Mouse (Mus musculus) kidney, embryonic 14.5 days (tissue): Measurements from ENCODE around the gene Mboat7. TPM values are rescaled to one million over a fixed set of nuclear protein-coding genes. Genes with fewer than 3 reads are reported as not detected.

Experiments used
- ATAC-seq: fragments of 200-750 bp; cut with Nextera tagmentation; 2 replicates; pipeline ENCODE4 v1.8.0; 2017; ENCODE audit warnings: moderate number of reproducible peaks, mild to moderate bottlenecking, moderate TSS enrichment, moderate library complexity; ENCODE audit not compliant: low FRiP score, low TSS enrichment
- H3K27ac ChIP-seq: fragments of 300-500 bp; sonication (generic); 2 replicates; pipeline ENCODE4 v1.5.1; 2014; ENCODE audit warnings: low read depth, mild to moderate bottlenecking, low read length, moderate library complexity, mixed read lengths
- H3K27me3 ChIP-seq: fragments of 300-500 bp; sonication (generic); 2 replicates; pipeline ENCODE4 v1.6.1; 2014; ENCODE audit warnings: mild to moderate bottlenecking, low read length; ENCODE audit not compliant: control insufficient read depth, insufficient read depth
- H3K36me3 ChIP-seq: fragments of 300-500 bp; sonication (generic); 2 replicates; pipeline ENCODE4 v1.6.1; 2014; ENCODE audit warnings: low read length, mixed read lengths; ENCODE audit not compliant: control insufficient read depth, insufficient read depth
- H3K4me1 ChIP-seq: fragments of 300-500 bp; sonication (generic); 2 replicates; pipeline ENCODE4 v1.6.1; 2014; ENCODE audit warnings: low read length, mixed read lengths; ENCODE audit not compliant: control insufficient read depth, insufficient read depth
- H3K4me2 ChIP-seq: fragments of 300-500 bp; sonication (generic); replicated peaks from 2 replicates; pipeline ENCODE4 v1.6.1; 2014; ENCODE audit warnings: low read depth, mild to moderate bottlenecking, low read length
- H3K4me3 ChIP-seq: fragments of 300-500 bp; sonication (generic); 2 replicates; pipeline ENCODE4 v1.5.1; 2014; ENCODE audit warnings: mild to moderate bottlenecking, low read length
- H3K9ac ChIP-seq: fragments of 300-500 bp; sonication (generic); 2 replicates; pipeline ENCODE4 v1.6.1; 2014; ENCODE audit warnings: low read depth, mild to moderate bottlenecking, low read length, moderate library complexity
- H3K9me3 ChIP-seq: fragments of 300-500 bp; sonication (generic); 2 replicates; pipeline ENCODE4 v1.6.1; 2016; ENCODE audit warnings: low read length; ENCODE audit not compliant: control insufficient read depth
- WGBS: fragments of 180-500 bp; shearing (Covaris S2); extraction: QIAGEN DNeasy Blood & Tissue Kit; methylation state at CpG from one replicate; pipeline ENCODE4 v1.1.7; 2014; 5-methylcytosine and 5-hydroxymethylcytosine counted together
- microRNA-seq: library from miRNA; unstranded; fragments of <30 nt; microRNA quantifications from one replicate; pipeline ENCODE4, GENCODE M21; 2016
- polyA plus RNA-seq: library from polyadenylated mRNA; unstranded; fragments of >200 nt; fragmentation: Nextera tagmentation; extraction: Ambion mirVana; gene quantifications from 2 replicates; pipeline ENCODE4 v1.2.1, GENCODE M21; 2014

Gene Mboat7
- polyA plus RNA-seq, 1 experiment from 2014 or later, result 45.0 TPM

DNA sequence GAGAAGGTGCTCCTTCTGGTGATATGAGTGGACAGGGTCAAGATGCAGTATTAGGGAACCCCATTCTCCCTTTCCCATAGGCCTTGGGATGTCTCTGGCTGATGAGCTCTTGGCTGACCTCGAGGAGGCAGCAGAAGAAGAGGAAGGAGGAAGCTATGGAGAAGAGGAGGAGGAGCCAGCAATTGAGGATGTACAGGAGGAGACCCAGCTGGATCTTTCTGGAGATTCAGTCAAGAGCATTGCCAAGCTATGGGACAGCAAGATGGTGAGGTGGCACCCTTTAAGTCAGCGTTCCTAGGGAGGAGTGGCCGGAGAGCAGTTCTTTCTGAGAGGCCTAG lies 62.9 kb downstream of the Mboat7 start:
- ATAC-seq, result no peak; the same call in 1 of the 2 replicates
- Histone ChIP-seq H3K4me2 (peak overlapping the region; percentile 93), H3K4me1 (peaks cover 15% of the 10 kb centered on the region), H3K9ac (peak overlapping the region; percentile 79), H3K36me3 (peaks cover 35% of the 10 kb centered on the region), H3K27ac (no peak overlapping the region), H3K9me3 (no peaks in the 10 kb centered on the region), H3K27me3 (no peaks in the 10 kb centered on the region), H3K4me3 (peak overlapping the region; percentile 78)
- WGBS, result 55% methylated on average over 3 of the region's 3 CpGs

GRCm38 (mm10) chr7:3629543-3630477 lies 63.5 kb downstream of the Mboat7 start, which contains the start of the genes Tfpt and Prpf31:
Gene Tfpt, minus strand, starts transcription at chr7:3629929.
Gene Prpf31, plus strand, starts transcription at chr7:3629985.
- peaks cover 35% of the 10 kb centered on the region for H3K36me3 ChIP-seq
- under 1% methylated on average over 47 of the region's 47 CpGs for WGBS
- peak; percentile 88 for ATAC-seq

DNA sequence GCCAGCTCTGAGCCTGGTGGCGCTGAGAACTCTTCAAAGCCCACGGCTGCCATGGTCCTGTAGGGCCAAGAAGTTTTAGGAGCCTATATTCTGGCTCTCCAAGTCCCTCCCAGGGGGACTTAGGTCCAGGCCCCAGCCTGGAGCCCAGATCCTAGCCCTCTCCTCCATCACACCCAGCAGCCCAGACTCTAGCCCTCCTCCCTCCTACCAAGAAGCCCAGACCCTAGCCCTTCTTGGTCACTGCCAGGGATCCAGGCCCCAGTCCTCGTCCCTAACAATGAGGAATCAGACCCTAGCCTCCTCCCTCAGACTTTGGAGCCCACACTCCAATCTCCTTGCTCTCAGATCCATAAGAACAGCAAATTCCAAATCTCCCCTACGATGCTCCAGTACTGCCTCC lies 64.3 kb downstream of the Mboat7 start:
- ATAC-seq, result 0 out of 2 replicates have a peak, but pooled peaks have one; percentile 38

More at GRCm38 (mm10) chr7:3629543-3630477, 63.5 kb downstream of the Mboat7 start, which contains the start of the genes Tfpt and Prpf31:
- H3K9me3 ChIP-seq, result no peaks in the 10 kb centered on the region
- peak within 1 kb of the TSS; percentile 55; the same call in 1 of the 2 replicates for H3K27ac ChIP-seq
- H3K27me3 ChIP-seq, result no peaks in the 10 kb centered on the region
- peak within 1 kb of the TSS; percentile 93 for H3K4me2 ChIP-seq
- peak within 1 kb of the TSS; percentile 79 for H3K9ac ChIP-seq
- peaks cover 15% of the 10 kb centered on the region for H3K4me1 ChIP-seq
- peak within 1 kb of the TSS; percentile 78 for H3K4me3 ChIP-seq

More for the DNA sequence above, 64.3 kb downstream of the Mboat7 start:
- Histone ChIP-seq H3K9ac (peak overlapping the region; percentile 79), H3K4me1 (peaks cover 15% of the 10 kb centered on the region), H3K9me3 (no peaks in the 10 kb centered on the region), H3K27me3 (no peaks in the 10 kb centered on the region), H3K27ac (no peak overlapping the region), H3K4me3 (peak overlapping the region; percentile 78), H3K4me2 (peak overlapping the region; percentile 93), H3K36me3 (peaks cover 34% of the 10 kb centered on the region)
- WGBS, result 27% methylated on average over 4 of the region's 4 CpGs

Small RNA genes within 50 kb of the gene (microRNA-seq; reads per million reads assigned to microRNA genes)
- gene Mir3572, result 3.6 reads per million, percentile 14 among the genes with 10 or more reads in this experiment

Other genes starting within 250 kb of the Mboat7 start
- gene Tarm1, start 190.9 kb downstream of the Mboat7 start, polyA plus RNA-seq, result not detected in 2 replicates
- gene Oscar, start 77.4 kb downstream of the Mboat7 start, polyA plus RNA-seq, result 0.15 and 0.39 TPM in 2 replicates
- 463 and 564 TPM in 2 replicates for gene Ndufa3, start 76.2 kb downstream of the Mboat7 start, polyA plus RNA-seq
- gene Tfpt, start 63.6 kb downstream of the Mboat7 start, polyA plus RNA-seq, result 24.2 and 34.9 TPM in 2 replicates
- gene Prpf31, start 63.5 kb downstream of the Mboat7 start, polyA plus RNA-seq, result 89.4 and 114 TPM in 2 replicates
- 67.3 and 74.0 TPM in 2 replicates for gene Cnot3, start 48.3 kb downstream of the Mboat7 start, polyA plus RNA-seq
- 12.2 and 12.6 TPM in 2 replicates for gene Leng1, start 27.7 kb downstream of the Mboat7 start, polyA plus RNA-seq
- gene Tmc4, start 16.0 kb downstream of the Mboat7 start, polyA plus RNA-seq, result 18.0 and 19.9 TPM in 2 replicates
- gene Tsen34, start 660 bp downstream of the Mboat7 start, polyA plus RNA-seq, result 287 and 317 TPM in 2 replicates
- gene Rps9, start 10.5 kb upstream of the Mboat7 start, polyA plus RNA-seq, result 1,617 and 1,895 TPM in 2 replicates
- gene Pirb, start 26.9 kb upstream of the Mboat7 start, polyA plus RNA-seq, result 0.19 and 0.87 TPM in 2 replicates
- gene Gm15448, start 132.2 kb upstream of the Mboat7 start, polyA plus RNA-seq, result not detected in 2 replicates
- 0.09 TPM in 1 of 2 replicates, not detected in the other for gene Pira2, start 151.5 kb upstream of the Mboat7 start, polyA plus RNA-seq
- gene Gm14548, start 204.6 kb upstream of the Mboat7 start, polyA plus RNA-seq, result 0.09 TPM in 1 of 2 replicates, not detected in the other
- not detected in 2 replicates for gene Lilra6, start 222.0 kb upstream of the Mboat7 start, polyA plus RNA-seq